Mouse (Mus musculus) monocyte, adult 2 months (primary cell): Measurements from ENCODE around the gene Colgalt2.
"Not testable (repeated sequence)": the region's sequence is repeated elsewhere in the genome, so short reads cannot be mapped to it uniquely, and the experiment has no call there.

ENCODE experiments used
- DNase-seq, 2 experiments: peaks; one replicate each; pipeline ENCODE4 v3.0.0; 2022; ENCODE audit warnings: low spot score in 2 of 2, low read depth in 1 of 2

The Colgalt2 gene

DNA sequence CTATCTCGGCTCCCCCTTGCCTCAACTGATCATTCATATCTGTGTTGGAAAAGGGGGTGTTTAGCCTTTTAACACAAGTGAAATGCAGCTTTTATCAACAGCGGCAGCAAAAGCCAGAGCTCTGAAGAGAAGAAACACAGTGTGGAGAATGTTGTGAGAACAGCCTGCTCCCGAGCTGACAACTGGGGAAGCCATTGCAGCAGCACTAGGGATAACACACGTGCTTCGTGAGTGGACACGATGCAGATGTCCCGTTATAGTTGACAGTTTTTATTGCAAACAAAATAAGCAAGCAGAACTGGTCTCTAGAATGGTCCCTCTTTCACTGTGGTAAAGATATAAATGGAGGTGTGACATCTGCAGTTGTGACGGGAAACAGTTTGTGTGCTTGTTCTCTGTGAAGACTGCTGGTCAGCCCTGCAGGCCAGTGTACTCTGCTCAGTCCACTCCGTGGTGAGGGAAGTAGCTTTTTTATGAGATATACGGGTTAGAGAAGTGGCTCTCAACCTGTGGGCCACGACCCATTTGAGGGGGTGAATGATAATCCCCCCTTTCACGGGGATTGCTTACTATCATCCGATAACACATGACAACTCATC lies 16.8 kb downstream of the Colgalt2 start:
- no peak for DNase-seq

DNA sequence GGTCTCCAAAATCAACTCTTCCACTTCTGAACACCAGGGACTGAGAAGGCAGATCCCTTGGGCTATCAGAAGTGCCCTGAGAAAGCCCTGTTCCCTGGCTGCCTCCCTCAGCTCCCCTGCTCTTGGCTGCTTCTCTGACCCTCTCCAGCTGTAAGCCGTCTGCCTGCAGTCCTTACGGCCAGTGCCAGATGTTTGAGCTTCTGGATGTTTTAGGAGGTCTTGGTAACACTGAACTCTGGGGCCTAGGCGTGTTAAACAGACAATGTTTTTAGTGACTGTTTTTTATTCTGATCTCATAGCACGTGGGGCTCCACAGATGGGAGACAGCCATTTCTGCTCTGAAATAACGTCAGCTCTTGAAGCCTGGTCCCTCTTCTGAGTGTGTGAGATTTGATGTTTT lies 18.0 kb downstream of the Colgalt2 start:
- DNase-seq = no peak

DNA sequence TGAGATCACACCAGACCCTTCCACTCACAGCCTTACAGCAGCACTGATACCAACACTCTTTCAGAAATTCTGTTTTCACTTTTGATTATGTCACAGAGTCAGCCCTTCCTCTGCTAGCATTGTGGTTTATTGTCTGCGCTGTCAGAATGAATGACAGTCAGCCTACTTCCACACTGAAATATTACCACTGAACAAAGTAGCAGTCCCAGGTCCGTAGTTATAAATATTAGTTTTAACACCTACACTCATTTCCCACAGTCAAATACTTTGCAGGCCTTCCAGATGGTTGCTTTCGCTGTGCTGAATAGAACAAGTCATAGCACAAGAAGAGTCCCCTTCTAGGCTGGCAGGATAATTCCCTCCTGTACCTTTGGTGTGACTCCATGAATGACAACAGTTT lies 22.7 kb downstream of the Colgalt2 start:
- DNase-seq = no peak

DNA sequence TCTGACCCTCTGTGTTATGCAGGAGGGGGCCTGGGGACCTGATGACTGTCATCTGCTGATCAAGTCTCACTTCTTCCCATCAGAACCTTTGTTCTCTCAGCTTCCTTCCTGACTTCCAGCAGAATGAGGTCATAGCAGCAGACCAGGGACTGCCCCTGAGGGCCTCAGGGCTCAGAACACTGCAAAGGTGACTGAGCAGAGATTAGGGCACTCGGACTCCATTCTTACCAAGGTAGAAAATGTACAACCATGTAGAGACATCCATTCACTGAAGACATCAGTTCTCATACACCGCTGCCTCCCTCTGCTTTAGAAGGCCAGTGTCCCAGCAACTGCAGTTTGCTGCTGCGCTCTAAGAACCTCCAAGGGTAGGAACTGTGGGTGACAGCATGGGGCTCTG lies 23.4 kb downstream of the Colgalt2 start:
- no peak for DNase-seq

DNA sequence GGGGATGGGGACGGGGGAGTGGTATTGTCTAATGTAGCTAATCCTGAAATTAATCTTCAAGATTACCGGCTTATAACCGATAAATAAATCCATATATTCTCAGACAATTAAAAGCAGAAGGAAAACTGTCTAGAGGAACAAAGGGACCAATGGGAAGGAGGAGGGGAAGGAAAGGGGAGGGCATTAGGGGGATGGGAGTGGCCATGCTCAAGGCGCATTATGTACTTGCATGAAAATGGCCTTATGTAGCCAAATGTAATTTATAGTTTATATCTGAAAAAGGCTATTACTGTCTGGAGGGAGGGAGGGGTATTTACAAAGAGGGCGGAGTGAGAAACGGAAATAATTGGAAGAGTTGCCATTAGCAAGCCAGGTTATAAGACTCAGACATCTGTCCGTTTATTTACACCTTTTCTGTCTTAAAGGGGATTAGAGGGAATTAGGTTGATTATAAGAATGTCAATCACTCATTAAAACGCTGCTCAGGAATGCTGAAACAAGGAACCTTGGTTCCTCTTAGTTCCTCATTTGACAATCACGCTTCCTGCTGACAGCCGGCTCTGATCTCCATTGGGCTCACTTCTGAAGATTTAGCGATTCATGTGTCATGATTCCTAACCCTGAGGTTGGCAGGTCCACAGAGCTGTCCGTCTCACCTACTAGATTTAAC lies 28.4 kb downstream of the Colgalt2 start:
- DNase-seq = no peak

DNA sequence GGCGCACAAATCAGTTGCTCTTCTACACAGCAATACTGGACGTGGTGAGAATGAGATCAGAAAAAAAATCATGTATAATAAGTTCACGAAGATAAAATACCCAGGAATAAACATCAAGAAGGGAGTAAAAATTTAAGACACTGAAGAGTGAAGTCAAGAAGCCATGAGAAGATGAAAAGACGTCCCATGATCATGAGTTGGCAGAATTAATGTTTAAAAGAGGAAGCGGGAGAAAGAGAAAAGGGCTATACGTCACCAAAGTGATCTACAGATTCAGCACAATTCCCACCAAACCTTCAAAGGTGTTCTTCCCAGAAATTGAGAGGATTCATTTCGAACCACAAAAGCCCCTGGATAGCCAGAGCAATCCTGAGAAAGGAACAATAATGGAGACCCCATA lies 30.2 kb downstream of the Colgalt2 start:
- DNase-seq = no peak

DNA sequence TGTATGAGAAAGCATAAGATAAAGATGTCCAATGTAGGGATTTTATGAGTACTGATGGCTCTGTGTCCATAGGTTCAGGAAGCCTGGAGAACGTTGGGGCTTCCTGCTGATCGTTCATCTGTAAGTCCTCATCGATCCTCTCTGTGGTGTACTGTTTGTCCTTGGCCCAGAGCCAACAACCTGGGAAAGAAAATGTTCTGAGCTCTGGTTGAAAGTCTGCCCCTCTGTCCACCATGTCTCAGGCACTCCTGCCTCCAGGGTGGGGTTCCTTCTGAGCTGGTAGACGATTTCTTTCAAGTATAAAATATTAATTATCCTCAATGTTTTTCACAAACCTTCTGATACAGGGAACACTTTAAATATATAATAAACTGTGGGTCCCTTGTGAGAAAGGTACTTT lies 34.5 kb downstream of the Colgalt2 start:
- no peak for DNase-seq

DNA sequence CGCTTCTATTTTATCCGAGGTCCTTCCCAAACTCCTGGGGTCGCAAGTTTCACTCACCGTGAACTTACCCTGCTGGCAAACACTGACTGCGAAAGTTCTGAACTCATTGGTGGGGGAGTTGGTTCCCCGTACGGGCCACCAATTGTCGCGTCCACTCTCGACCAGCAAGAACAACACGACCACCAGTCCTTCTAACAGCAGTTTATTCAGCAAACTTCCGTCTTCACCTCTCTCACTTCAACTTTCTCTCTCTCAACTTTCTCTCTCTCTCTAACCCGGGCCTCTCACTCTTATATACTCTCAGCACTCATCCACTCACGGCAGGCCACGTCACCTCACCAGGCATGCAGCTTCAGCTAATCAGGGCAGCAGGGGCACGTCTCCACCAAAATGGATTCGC lies 37.9 kb downstream of the Colgalt2 start:
- DNase-seq = not testable (repeated sequence)

DNA sequence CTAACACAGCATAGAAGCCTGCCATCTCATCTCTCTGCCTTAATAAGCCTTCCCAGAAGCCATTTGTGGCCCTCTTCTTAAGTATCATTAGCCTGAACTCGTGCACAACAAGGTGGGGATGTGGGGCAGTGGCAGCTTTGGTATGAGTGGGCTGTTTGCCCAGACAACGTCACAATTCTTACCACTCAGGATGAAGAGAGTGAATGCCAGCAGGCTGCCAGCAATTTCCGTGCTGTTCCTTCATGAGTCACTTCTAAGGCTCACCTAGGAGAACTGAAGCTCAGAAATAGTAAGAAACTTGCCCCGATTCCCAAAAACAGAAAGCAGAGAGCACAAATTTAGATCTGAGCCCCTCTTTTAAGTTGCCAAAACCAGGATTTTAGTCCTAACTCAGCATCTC lies 39.8 kb downstream of the Colgalt2 start:
- no peak for DNase-seq

DNA sequence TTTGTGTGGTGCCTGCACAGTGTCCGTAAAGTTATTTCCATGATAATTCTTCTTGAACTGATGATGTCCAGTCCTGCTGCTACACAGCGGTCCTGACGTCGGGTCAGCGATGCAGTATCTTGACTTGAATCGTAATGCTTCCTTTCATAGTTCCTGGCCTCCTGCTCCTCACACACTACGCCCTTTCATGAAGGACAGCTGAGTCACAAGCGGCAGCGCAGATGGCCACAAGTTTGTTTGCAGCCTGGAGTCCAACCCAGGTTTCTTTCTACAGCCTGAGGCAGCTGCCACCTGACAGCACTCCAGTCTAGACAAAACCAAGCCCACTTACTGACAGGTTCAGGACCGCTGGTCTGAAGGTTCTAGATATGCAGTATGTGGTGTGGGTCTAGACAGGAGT lies 40.2 kb downstream of the Colgalt2 start:
- no peak for DNase-seq

DNA sequence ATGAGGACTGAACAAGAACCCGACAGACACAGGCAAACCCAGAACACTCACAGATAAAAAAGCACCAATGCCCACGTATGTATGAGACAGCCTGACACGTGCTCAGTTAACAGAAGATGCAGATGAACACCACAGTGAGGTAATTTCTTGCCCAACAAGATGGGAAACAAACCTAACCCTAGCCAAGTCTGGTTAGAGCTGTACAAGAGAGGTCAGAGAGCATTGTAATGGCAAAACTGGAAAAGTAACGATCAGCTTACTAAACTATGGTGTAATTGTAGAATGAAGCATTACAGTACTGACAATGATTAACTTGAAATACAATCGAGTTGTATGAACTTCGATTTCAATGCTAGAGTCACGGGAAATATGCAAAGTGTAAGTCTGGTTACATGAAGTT lies 45.0 kb downstream of the Colgalt2 start:
- no peak for DNase-seq

DNA sequence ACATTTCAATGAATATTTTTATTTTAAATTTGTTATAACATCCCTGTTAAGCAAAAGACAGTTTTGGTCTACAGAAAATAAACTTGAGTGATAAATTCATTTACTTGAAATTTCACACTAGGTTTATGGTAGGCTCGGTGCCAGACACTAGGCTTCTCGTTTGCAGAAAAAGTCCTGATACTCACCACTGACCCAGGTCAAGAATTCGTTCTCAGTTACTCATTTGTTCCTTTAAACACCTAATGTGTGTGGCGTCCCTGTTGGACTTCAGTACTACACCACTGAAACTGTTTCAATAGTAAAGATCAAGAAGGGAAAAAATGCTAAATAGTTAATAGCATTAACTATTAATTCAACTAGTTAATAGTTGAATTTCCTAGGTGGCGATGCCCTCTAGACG lies 46.3 kb downstream of the Colgalt2 start:
- DNase-seq = no peak

DNA sequence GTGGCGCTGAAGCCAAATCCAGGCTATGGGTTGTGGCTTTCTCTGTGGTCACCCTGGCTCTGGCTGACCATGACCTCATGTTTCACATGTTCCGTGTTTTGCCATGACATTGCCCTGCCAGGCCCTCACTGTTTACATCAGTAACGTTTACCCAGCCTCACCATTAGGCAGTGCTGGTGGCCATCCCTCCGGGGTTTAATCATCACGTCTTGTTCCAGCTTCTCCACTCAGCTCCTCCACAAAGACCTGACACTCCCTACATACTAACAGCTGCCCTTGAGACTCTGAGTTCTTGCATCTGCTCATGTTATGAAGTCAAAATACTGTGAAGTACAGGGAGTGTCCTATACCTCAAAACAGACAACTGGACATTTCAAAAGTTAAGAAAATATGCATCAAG lies 54.9 kb downstream of the Colgalt2 start:
- no peak for DNase-seq

DNA sequence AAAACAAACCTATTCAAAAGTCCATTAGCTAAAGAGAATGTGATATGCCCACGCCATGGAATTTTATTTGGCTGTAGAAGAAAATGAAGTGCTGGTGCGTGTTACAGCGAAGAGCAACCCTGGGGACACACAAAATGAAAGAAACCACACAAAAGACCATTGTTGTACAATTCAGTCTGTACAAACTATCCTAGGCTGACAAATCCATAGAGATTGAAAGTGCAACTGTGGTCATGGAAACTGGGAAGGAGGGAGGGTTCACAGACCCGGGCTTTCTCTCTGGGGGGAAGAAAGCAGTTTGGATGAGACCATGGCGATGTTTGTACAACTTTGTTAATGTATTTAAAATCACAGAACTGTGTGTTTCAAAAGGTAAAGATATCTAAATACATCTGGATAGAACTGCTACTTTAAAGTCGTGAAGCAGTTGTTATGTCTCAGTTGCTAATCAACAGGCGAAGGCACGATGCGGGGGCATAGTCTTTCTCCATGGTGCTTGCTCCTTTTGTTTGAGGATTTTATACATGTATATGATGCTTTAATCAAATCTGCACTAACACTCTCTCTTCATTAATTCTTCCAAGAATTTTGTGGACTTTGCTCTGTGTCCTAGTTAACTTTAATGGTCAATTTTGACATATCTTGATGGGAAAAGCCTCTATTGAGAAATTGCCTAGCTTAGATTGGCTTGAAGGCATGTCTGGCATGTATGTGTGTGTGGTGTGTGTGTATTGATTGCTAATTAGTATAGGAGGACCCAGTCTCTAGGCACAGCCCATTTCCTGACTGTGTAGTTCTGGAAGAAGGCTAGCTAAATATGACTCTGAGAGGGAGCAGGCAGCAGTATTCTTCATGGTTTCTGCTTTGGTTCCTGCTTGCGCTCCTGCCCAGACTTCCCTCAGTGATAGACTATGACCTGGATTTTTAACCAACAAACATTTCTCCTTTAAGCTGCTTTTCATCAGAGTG lies 55.9 kb downstream of the Colgalt2 start:
- DNase-seq = no peak

DNA sequence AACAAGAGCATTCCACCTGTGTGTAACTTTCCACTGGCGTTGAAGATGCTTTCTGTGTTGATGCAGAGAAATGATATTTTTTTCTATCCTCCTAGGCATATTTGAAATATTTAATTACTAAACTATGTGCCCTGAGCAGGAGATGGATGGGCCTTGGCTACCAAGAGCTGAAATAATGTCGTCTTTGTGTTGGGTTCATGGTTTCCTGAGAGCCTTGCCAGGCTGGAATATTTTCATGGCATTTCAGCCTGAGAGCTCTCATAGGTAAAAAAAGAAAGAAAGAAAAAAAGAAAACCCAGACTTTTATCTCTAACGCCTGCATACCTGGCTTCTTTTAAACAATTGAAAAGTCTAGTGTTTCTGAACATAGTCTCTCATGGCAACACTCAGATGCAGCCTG lies 56.6 kb downstream of the Colgalt2 start:
- no peak for DNase-seq

DNA sequence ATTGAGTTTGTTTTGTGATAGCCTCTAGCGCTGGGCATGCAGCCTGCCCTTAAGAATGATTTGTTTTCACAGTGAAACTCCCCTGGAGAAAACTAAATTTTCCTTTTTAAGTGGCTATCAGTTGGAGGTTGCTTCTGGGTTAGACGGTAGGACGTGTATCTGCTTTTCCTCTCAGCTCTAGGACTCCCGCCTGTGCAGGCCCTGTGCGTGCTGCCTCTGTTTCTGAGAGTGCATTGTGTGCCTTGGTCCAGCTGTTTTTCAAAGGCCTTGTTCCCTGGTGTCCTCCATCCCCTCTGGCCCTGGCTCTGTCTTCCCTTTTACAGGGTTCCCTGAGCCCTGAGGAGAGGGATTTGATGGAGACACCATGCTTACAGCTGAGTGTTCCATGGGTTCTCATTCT lies 58.0 kb downstream of the Colgalt2 start:
- DNase-seq = no peak

DNA sequence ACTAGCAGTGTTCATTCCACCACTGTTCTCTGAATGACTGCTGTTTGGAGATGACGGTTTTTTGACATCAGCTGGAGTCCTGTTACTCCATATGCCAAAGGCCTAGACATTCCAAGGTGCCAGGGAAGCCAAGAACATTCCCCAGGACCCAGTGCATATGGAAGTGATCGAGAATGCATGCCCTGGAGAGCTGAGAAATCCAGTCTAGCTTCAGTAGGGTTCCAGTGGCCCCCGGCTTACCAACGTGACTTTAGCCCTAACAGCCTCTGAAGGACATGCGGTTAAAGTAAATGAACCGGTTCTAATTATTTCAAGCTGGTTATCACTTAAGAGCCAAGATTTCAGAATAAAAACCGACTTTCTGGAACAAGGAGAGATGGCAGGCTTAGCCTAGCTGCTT lies 59.4 kb downstream of the Colgalt2 start:
- no peak for DNase-seq

DNA sequence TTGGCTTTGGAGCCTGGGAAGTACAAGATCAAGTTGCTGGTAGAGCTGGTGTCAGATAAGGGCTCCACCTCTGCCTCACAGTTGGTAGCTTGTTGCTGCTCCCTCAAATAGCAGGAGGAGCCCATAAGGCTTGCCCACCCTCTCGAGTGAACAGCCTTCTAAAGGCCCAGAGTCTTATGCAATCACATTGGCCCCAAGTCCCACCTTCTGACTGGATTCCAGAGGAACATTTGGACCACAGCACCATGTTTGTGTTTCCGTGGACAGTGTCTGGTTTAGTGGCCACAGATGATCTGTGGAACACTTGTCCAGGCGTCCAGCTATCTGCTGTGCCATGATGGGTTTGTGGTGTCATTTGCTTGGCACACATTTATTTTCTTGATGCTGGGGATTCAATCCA lies 61.3 kb downstream of the Colgalt2 start:
- DNase-seq = no peak

DNA sequence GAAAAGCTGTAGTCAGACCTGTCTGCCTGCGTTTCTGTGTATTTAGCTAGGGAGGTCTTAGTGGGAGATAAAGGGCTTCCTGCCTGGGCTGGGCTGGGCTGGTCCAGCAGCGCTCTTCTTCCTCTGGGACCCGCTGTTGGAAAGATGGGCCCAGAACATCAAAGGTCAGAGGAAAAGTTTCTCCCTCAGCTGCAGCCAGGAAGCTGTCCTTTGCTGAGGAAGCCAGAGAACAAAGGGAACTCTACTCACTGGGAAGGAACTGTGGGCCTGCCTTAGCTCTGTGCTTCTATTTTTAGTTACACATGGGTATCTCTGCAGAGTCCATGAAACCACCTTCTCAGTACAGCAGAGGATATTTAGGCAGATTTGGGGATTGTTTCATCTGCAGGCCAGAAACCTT lies 62.2 kb downstream of the Colgalt2 start:
- DNase-seq = no peak

DNA sequence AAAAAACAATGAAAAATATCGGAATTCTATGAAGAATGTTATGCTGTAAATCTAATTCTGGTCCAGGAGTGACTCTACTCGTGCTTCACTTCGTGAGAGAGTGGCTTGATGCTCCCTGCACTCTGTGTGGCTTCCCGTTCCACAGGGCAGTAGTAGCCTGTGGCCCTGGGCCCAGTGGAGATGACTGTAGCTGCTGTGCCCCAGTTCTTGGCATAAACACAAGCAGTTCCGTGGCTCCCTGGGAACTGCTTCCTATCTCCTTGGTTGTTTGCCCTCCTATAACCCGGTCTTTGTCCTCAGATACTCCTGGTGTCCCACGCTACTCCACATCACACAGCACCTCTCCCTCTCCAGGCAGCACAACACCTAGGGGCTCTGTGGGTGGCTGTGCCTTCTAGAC lies 62.7 kb downstream of the Colgalt2 start:
- DNase-seq = no peak

DNA sequence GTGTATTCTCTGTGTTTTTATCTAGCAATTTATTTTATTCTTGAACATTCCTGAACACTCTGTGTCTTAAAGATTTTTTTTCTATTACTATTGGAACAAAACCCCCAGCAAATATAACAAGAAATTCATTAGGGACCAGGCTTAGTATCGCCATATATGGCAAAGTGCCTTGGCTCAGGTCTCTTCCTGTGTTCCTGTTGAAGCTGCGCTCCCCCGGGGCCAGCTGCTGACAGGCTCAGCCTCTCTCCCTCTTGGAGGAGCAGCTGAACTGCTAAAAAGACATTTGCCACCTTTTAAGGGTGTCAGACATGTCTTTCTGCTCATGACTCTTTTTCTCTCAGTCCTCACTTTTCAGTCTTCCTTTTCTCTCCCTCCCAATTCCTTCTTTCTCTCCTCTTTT lies 66.7 kb downstream of the Colgalt2 start:
- no peak for DNase-seq

DNA sequence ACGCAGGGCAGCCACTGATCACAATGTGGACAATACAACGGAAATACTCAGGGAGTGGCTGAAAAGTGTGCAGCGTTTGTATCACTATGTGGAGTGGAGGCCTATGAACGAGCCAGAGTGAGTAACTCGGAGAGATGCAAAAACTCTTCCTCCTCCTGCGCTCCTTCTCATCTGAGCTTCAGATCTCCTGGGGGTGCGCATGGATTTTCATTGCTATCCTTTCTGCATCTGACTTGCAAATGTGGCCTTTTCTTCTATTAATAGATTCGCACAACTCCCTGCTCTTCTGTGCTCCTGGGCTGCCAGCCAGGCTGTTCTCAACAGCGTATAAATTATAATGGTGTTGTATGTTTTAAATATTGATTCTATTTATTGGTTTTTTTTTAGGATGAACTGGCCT lies 68.8 kb downstream of the Colgalt2 start:
- DNase-seq = no peak
